Mouse (Mus musculus): ENCODE data around the gene Atxn7l2. TPM values are rescaled to one million over a fixed set of nuclear protein-coding genes. Genes with fewer than 3 reads are reported as not detected.

Gene Atxn7l2
- polyA plus RNA-seq, 2 experiments, result 1.7 to 2.2 TPM

DNA sequence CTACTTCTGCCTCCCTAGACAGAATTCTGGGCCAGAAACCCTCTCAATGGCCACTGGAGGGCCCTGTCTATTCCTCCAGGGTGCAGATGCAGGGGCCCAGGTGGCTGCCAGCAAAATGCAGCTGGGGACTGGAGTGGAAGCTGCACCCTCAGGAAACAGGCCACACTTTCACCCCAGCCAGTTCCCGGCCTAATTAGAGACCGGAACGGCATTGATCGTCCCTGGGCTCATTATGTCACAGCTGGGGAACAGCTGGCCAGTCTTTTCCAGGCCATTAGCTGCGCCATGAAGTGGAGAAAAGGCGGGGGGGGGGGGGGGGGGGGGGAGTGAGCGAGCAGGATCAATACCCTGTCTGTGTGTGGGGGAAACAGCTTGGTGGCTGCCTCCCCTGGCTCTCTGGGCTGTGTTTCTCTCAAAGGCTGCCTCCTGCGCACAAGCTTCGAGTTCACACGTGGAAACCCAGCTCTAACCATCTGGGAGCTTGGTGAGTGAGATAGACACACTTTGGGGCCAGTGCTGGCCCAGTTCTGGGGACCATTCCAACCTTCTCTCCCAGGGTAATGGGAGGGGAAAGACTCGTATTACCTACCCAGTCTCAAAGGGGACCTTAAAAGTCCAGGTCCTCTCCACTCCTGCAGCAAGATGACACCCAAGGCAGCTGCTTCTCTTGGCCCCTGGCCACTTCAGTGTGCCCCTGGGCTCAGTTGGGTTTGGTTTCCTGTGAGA, 44.1 kb downstream of the Atxn7l2 start:
- TF ChIP-seq CTCF (IDR thresholded peaks at IDR 0.05; ENCODE audit: low read depth) (peak; percentile 32), EP300 (IDR thresholded peaks at IDR 0.05; ENCODE audit: low read depth) (no peak)
- Histone ChIP-seq H3K9me3 (ENCODE audit: control insufficient read depth, low read length) (no peaks in the 10 kb centered on the region), H3K9ac (replicated peaks) (no peak overlapping the region), H3K4me2 (ENCODE audit: low read depth) (no peak overlapping the region), H3K36me3 (replicated peaks; ENCODE audit: control insufficient read depth, insufficient read depth, low read depth) (no peaks in the 10 kb centered on the region), H3K4me1 (replicated peaks; ENCODE audit: control insufficient read depth in 2 of 2, insufficient read depth in 2 of 2, low read length in 1 of 2) (no peaks in the 10 kb centered on the region), H3K4me3 (ENCODE audit: insufficient read depth in 1 of 2, low read depth in 2 of 2, low read length in 2 of 2) (no peak overlapping the region), H3K27ac (no peak overlapping the region), H3K27me3 (ENCODE audit: control insufficient read depth, insufficient read depth, low read length) (no peaks in the 10 kb centered on the region)
- ATAC-seq (ENCODE audit: insufficient read depth) (no peak), DNase-seq (ENCODE audit: low read depth in 3 of 3, low spot score in 3 of 3) (no peak)
- WGBS (ENCODE audit: insufficient replicate concordance), result 37% methylated on average over 9 of the region's 11 CpGs

DNA sequence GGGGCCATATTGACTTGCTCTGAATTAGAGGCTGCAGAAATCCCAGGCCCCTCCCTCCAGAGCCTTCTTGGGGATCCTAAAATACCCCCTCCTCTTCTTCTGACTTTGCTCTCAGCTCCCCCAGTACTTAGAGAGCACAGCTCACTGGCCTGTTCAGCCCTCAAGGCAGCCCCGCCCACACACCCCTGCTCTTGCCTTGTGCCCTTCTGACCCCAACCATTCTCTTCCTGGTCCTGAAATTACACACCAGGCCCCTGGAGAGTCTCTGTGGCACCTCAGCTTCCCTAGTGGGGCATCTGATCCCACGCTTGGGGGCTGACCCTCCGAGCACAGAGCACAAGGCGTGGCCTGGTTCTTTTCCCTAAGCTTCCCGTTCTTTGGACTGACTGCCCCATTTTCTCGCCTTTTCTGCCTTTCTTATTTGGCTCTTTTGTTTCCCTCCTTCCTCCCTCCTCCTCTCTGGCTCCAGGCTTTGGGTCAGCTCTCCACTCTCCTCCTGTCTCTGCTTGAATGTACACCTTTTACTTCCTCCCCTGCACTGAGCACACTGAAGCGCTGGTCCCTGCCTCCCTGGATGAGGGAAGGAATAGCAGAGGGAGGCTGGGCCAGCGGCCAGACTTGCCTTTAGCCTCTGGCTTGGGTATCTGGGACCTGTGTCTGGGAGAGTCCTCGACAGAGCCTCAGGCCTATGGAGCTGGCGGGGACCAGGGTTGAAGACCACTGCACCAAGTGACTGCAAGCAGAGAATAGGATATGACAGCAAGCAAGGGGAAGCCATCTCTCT, 45.0 kb downstream of the Atxn7l2 start:
- Histone ChIP-seq H3K4me3 (ENCODE audit: insufficient read depth in 1 of 2, low read depth in 2 of 2, low read length in 2 of 2) (no peak overlapping the region), H3K36me3 (replicated peaks; ENCODE audit: control insufficient read depth, insufficient read depth, low read depth) (no peaks in the 10 kb centered on the region), H3K4me1 (replicated peaks; ENCODE audit: control insufficient read depth in 2 of 2, insufficient read depth in 2 of 2, low read length in 1 of 2) (no peaks in the 10 kb centered on the region), H3K27ac (no peak overlapping the region), H3K4me2 (ENCODE audit: low read depth) (no peak overlapping the region), H3K27me3 (ENCODE audit: control insufficient read depth, insufficient read depth, low read length) (no peaks in the 10 kb centered on the region), H3K9ac (replicated peaks) (no peak overlapping the region), H3K9me3 (ENCODE audit: control insufficient read depth, low read length) (no peaks in the 10 kb centered on the region)
- no peak for TF ChIP-seq EP300 (IDR thresholded peaks at IDR 0.05; ENCODE audit: low read depth)
- TF ChIP-seq CTCF (IDR thresholded peaks at IDR 0.05; ENCODE audit: low read depth), result no peak
- WGBS (ENCODE audit: insufficient replicate concordance), result 55% methylated on average over 10 of the region's 10 CpGs
- DNase-seq (ENCODE audit: low read depth in 3 of 3, low spot score in 3 of 3), result no peak
- ATAC-seq (ENCODE audit: insufficient read depth), result no peak

DNA sequence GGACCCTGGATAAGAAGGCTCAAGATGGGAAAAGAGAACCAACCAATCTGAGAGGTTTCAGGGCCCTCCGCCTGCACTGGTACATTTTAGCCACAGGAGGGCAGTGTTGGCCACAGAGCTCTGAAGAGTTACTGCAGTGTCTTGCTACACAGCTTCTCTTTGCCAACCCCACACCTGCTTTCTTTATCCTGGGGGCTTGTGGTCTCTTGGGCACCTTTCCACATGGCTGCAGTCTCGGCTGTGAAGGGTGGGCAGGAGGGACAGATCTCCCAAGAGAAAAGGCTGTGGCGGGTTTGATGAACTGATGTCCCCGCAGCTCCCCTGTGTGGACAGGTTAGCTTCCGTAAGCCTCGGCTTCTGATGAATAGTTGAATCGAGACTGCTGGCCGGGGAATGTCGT, 45.9 kb downstream of the Atxn7l2 start:
- H3K9ac ChIP-seq (replicated peaks), result no peak overlapping the region
- no peaks in the 10 kb centered on the region for H3K36me3 ChIP-seq (replicated peaks; ENCODE audit: control insufficient read depth, insufficient read depth, low read depth)
- DNase-seq (ENCODE audit: low read depth in 3 of 3, low spot score in 3 of 3), result peak in 2 of 3 experiments; percentile 41 to 44
- H3K27ac ChIP-seq, result no peak overlapping the region
- TF ChIP-seq CTCF (IDR thresholded peaks at IDR 0.05; ENCODE audit: low read depth) (peak; percentile 98), EP300 (IDR thresholded peaks at IDR 0.05; ENCODE audit: low read depth) (no peak)
- no peaks in the 10 kb centered on the region for H3K27me3 ChIP-seq (ENCODE audit: control insufficient read depth, insufficient read depth, low read length)
- no peak for ATAC-seq (ENCODE audit: insufficient read depth)
- H3K9me3 ChIP-seq (ENCODE audit: control insufficient read depth, low read length), result no peaks in the 10 kb centered on the region
- no peaks in the 10 kb centered on the region for H3K4me1 ChIP-seq (replicated peaks; ENCODE audit: control insufficient read depth in 2 of 2, insufficient read depth in 2 of 2, low read length in 1 of 2)
- H3K4me2 ChIP-seq (ENCODE audit: low read depth), result no peak overlapping the region
- 27% methylated on average over 9 of the region's 9 CpGs for WGBS (ENCODE audit: insufficient replicate concordance)
- no peak overlapping the region for H3K4me3 ChIP-seq (ENCODE audit: insufficient read depth in 1 of 2, low read depth in 2 of 2, low read length in 2 of 2)

DNA sequence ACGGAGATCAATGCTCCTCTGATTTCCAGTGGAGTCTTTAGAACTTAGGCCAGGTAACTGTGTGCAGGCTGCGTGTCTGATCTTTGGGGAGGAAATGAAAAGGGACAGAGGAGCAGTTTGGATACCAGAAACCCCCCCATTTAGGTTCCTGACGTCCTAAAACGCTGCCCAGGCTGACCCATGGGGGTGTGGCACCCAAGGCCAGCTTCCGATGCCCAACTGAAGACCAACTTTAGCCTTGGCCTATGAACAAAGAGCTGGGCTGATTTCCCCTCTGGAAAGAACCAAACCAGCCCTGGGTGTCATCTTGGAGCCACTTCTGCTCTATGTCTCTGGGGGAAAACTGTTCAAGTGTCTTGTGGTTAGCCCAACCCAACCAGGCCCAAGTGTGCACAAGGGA, 46.6 kb downstream of the Atxn7l2 start:
- H3K4me1 ChIP-seq (replicated peaks; ENCODE audit: control insufficient read depth in 2 of 2, insufficient read depth in 2 of 2, low read length in 1 of 2), result no peaks in the 10 kb centered on the region
- 43% methylated on average over 5 of the region's 5 CpGs for WGBS (ENCODE audit: insufficient replicate concordance)
- TF ChIP-seq EP300 (IDR thresholded peaks at IDR 0.05; ENCODE audit: low read depth), result no peak
- no peak for TF ChIP-seq CTCF (IDR thresholded peaks at IDR 0.05; ENCODE audit: low read depth)
- DNase-seq (ENCODE audit: low read depth in 3 of 3, low spot score in 3 of 3), result no peak
- H3K9me3 ChIP-seq (ENCODE audit: control insufficient read depth, low read length), result no peaks in the 10 kb centered on the region
- no peak for ATAC-seq (ENCODE audit: insufficient read depth)
- no peaks in the 10 kb centered on the region for H3K27me3 ChIP-seq (ENCODE audit: control insufficient read depth, insufficient read depth, low read length)
- no peak overlapping the region for H3K4me3 ChIP-seq (ENCODE audit: insufficient read depth in 1 of 2, low read depth in 2 of 2, low read length in 2 of 2)
- no peak overlapping the region for H3K4me2 ChIP-seq (ENCODE audit: low read depth)
- H3K27ac ChIP-seq, result no peak overlapping the region
- no peak overlapping the region for H3K9ac ChIP-seq (replicated peaks)
- no peaks in the 10 kb centered on the region for H3K36me3 ChIP-seq (replicated peaks; ENCODE audit: control insufficient read depth, insufficient read depth, low read depth)

DNA sequence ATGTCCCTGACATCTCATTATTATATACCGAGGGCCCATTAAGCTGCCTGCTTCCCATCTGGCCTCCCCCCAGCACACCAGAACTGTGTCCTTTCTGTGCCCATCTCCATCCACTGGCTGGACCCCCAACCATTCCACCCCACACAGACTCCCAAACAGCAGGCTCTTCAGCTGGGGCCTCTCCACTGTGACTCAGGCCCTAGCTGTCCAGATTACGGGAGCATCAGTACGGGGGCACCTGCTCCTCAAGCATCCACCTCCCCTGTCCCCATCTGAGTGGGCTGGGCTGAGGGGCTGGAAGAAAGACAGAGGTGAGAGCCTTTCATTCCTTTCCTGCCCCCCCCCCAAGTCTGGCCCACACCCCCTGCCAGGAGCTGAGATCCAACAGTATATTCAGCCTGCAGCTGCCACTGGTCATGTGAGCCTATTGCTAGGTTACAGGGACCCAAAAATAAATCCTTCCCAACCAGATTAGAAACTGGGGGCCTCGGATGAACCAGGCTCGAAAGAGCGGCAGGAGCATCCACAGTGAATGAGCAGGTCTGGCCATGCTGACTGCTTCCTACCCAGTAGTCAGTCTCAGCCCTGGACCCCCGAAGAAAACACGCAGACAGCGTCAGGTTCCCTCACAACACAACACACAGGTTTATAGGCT, 52.2 kb downstream of the Atxn7l2 start:
- WGBS (ENCODE audit: insufficient replicate concordance), result 58% methylated on average over 9 of the region's 9 CpGs
- H3K27me3 ChIP-seq (ENCODE audit: control insufficient read depth, insufficient read depth, low read length), result no peaks in the 10 kb centered on the region
- TF ChIP-seq CTCF (IDR thresholded peaks at IDR 0.05; ENCODE audit: low read depth) (no peak), EP300 (IDR thresholded peaks at IDR 0.05; ENCODE audit: low read depth) (no peak)
- no peak overlapping the region for H3K9ac ChIP-seq (replicated peaks)
- no peak overlapping the region for H3K4me2 ChIP-seq (ENCODE audit: low read depth)
- no peaks in the 10 kb centered on the region for H3K9me3 ChIP-seq (ENCODE audit: control insufficient read depth, low read length)
- H3K36me3 ChIP-seq (replicated peaks; ENCODE audit: control insufficient read depth, insufficient read depth, low read depth), result no peaks in the 10 kb centered on the region
- no peak for ATAC-seq (ENCODE audit: insufficient read depth)
- DNase-seq (ENCODE audit: low read depth in 3 of 3, low spot score in 3 of 3), result no peak
- H3K27ac ChIP-seq, result no peak overlapping the region
- no peaks in the 10 kb centered on the region for H3K4me1 ChIP-seq (replicated peaks; ENCODE audit: control insufficient read depth in 2 of 2, insufficient read depth in 2 of 2, low read length in 1 of 2)
- H3K4me3 ChIP-seq (ENCODE audit: insufficient read depth in 1 of 2, low read depth in 2 of 2, low read length in 2 of 2), result no peak overlapping the region

Measured in liver, embryonic 14.5 days (tissue).